Mouse (Mus musculus) natural killer cell, adult 2 months (primary cell): Measurements from ENCODE around the gene 9330182L06Rik.

Source experiments
- DNase-seq, 2 experiments: peaks; one replicate each; pipeline ENCODE4 v3.0.0; 2022; ENCODE audit warnings: low spot score in 2 of 2

9330182L06Rik gene

GRCm38 (mm10) chr5:9525507-9525906 lies 259.6 kb downstream of the 9330182L06Rik start:
- DNase-seq = no peak
